Mouse (Mus musculus) olfactory bulb, adult 2 months (tissue): ENCODE measurements around the gene Xxylt1.

ENCODE experiments used
- CTCF ChIP-seq: fragments of 200-500 bp; IDR thresholded peaks from 2 replicates; pipeline ENCODE4 v1.5.1; 2012; ENCODE audit warnings: low read depth, mild to moderate bottlenecking, low read length, moderate library complexity; ENCODE audit not compliant: insufficient read depth
- POLR2A ChIP-seq: fragments of 200-500 bp; IDR thresholded peaks from 2 replicates; pipeline ENCODE4 v1.6.1; 2012; ENCODE audit warnings: mild to moderate bottlenecking, low read depth, low read length, moderate library complexity; ENCODE audit not compliant: insufficient read depth

DNA sequence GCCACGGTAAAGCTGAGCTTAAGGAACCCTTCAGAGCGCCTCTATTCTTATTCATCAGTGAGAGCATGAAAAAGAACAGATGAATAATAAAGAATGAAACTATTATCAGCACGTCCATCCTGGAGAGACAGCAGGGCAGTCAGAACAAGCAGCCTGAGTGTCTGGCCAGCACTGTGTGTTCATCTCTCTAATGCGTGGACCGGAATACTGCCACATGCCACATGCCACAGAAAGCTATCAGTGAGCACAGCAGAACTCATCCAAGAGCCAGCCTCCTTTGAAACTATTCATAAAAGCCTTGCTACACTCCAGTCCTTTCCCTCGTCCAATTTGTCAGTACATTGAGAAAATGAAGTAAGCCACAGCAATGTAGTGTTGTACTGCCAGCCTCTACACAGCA, 12.8 kb upstream of the Xxylt1 start:
- no peak for TF ChIP-seq CTCF
- TF ChIP-seq POLR2A = no peak
